Comparison of ENCODE assay signal across 21 mouse cellular contexts in the genomic region with DNA sequence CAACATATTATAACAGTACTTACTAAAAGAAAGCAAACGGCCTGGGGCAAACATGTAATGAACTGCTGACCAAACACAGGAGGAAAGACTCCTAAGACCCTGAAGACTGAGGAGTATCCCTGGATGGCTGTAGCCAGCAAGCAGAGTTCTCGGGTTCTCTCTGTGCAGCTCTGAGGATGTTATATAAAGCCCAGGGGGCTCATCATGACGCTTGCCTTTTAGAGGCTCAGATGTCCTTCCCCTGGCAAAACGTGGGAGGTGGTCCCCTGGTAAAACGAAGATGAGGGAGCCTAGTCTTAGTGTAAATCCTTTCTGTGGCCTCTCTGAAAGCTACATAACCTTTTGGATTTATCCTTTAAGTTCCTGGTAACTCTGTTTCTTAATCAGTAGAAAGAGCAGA.
"Had no signal": no experiment of that assay in that cellular context is flagged by ENCODE, and none has a peak within 500 bp of the region (broad histone marks: within the 10 kb centered on the region; RNA-seq: fewer than 3 reads in every experiment).

No protein-coding gene starts in this region.

- H3K9ac ChIP-seq: limb, embryonic 12.5 days; limb, embryonic 15.5 days; liver, embryonic 14.5 days; lung, embryonic 15.5 days; midbrain, embryonic 13.5 days; neural tube, embryonic 13.5 days had no signal

- ATAC-seq: midbrain, embryonic 13.5 days; midbrain, embryonic 16.5 days had no signal

- H3K27me3 ChIP-seq: limb, embryonic 12.5 days; limb, embryonic 15.5 days; lung, embryonic 15.5 days; megakaryocyte, embryonic 14.5 days; midbrain, embryonic 13.5 days; neural tube, embryonic 13.5 days had no signal

- H3K9me3 ChIP-seq: limb, embryonic 12.5 days; limb, embryonic 15.5 days; lung, embryonic 15.5 days; megakaryocyte, embryonic 14.5 days; midbrain, embryonic 10.5 days; midbrain, embryonic 13.5 days; neural tube, embryonic 13.5 days had no signal

- H3K27ac ChIP-seq: limb, embryonic 12.5 days; limb, embryonic 15.5 days; liver, embryonic 14.5 days; lung, embryonic 15.5 days; midbrain, embryonic 10.5 days; midbrain, embryonic 13.5 days; neural tube, embryonic 13.5 days had no signal

- H3K4me2 ChIP-seq: limb, embryonic 12.5 days; limb, embryonic 15.5 days; lung, embryonic 15.5 days; midbrain, embryonic 13.5 days; neural tube, embryonic 13.5 days had no signal

- H3K4me3 ChIP-seq: limb, embryonic 12.5 days; limb, embryonic 15.5 days; lung, embryonic 15.5 days; megakaryocyte, embryonic 14.5 days; midbrain, embryonic 10.5 days; midbrain, embryonic 13.5 days; myocyte; neural tube, embryonic 13.5 days had no signal

- H3K4me1 ChIP-seq: midbrain, embryonic 10.5 days; midbrain, embryonic 13.5 days had no signal

- DNase-seq: kidney, adult 9 months; kidney, postnatal 14 days; kidney, postnatal 4 days; left cerebral cortex, postnatal 4 days; lung, adult 18-20 months; lung, postnatal 10 days; lung, postnatal 36 days; retina, postnatal 1 day; right cerebral cortex, postnatal 25 days; thymus, adult 18-20 months; thymus, postnatal 36 days had no signal
